Mouse (Mus musculus): ENCODE results near the gene Ptpre.

DNA sequence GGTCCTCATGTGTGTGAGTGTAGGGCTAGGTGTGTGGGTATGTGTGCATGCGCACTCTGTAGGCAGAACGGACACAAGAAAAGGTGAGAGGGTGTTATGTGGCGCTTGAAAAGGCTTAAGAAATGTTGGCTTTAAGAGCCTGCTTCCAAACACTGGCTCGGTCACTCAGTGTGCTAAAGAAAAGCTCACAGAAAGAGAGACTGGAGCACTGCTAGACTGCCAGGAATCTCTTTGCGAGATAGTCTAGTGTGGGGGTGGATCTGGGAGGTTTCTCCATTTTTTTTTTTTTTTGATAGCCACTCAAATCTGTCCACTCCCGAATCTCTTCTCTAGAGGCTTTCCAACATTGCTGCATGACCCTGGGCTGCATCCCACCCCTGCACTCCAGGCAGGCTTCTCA is 84.4 kb downstream of the Ptpre start:
- no peak for TF ChIP-seq POLR2AphosphoS2 (IDR thresholded peaks at IDR 0.05; ENCODE audit: insufficient read length, low read depth)
- TF ChIP-seq SRF (IDR thresholded peaks at IDR 0.05; ENCODE audit: control insufficient read depth, insufficient read length, low read depth) = no peak
- no peak for TF ChIP-seq POLR2A (IDR thresholded peaks at IDR 0.05; ENCODE audit: insufficient read length, low read depth)
- TF ChIP-seq MYOG (IDR thresholded peaks at IDR 0.05; ENCODE audit: control insufficient read depth in 1 of 3, insufficient read depth in 1 of 3, insufficient read length in 2 of 3, low read depth in 2 of 3) = no peak
- TF ChIP-seq USF1 (IDR thresholded peaks at IDR 0.05; ENCODE audit: low read depth) = no peak
- no peak for TF ChIP-seq TCF3 (IDR thresholded peaks at IDR 0.05; ENCODE audit: insufficient read length, low read depth)
- no peak for TF ChIP-seq MAX (IDR thresholded peaks at IDR 0.05; ENCODE audit: low read depth)

All from myocyte (in vitro differentiated cells).